Mouse (Mus musculus): Measurements from ENCODE around the gene Arhgef3. TPM values are rescaled to one million over a fixed set of nuclear protein-coding genes. Genes with fewer than 3 reads are reported as not detected.
A peak's percentile ranks its signal among the peaks of the same experiment; 100 is the strongest.

Arhgef3 gene
- total and polyA plus RNA-seq, 2 experiments from 2014 or later, result 17.9 to 21.4 TPM

DNA sequence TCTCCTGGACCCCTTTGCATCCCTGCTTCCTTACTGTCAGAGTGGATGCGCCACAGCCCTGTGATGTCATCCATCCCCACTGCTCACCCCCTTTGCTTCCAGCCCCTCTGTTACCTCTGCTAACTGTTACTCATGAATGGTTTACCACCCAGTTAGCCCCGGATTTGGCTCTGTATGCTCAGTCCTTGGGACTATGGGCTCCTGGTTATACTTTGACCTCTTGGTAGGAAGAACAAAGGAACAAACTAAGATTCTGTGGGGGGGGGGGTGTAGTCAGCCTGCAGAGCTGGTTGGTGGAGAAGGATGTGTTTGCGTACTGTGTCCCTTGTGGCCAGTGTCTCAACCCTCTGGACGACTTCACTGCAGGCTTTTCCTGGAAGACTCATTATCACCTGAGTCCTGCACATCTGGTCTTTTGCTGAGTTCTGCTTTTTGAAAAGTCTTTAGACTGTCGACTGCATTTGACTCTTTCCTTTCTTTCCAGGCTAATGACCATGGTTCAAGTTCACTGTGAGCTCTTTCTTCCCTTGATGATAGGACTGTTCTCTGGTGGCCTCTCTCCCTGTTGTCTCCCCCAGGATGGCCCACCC, 250.1 kb downstream of the Arhgef3 start:
- ATAC-seq (ENCODE audit: insufficient read depth, low read depth) (no peak), DNase-seq (ENCODE audit: low spot score) (no peak)
- Histone ChIP-seq H3K9me3 (replicated peaks; ENCODE audit: control insufficient read depth, low read length) (no peaks in the 10 kb centered on the region), H3K4me3 (ENCODE audit: low read depth, low read length) (no peak overlapping the region), H3K9ac (replicated peaks; ENCODE audit: low read depth, low read length) (no peak overlapping the region), H3K4me1 (ENCODE audit: control insufficient read depth, insufficient read depth) (peaks cover 40% of the 10 kb centered on the region), H3K27ac (ENCODE audit: low read depth) (no peak overlapping the region), H3K36me3 (replicated peaks; ENCODE audit: control insufficient read depth, insufficient read depth, low read length) (no peaks in the 10 kb centered on the region), H3K4me2 (ENCODE audit: low read depth, low read length) (no peak overlapping the region), H3K27me3 (ENCODE audit: control insufficient read depth, insufficient read depth, low read length) (no peaks in the 10 kb centered on the region)
- 70% methylated on average over 5 of the region's 5 CpGs for WGBS
- no peak for TF ChIP-seq CTCF (IDR thresholded peaks at IDR 0.05; ENCODE audit: low read depth)
- no peak for TF ChIP-seq EP300 (IDR thresholded peaks at IDR 0.05; ENCODE audit: low read depth)

DNA sequence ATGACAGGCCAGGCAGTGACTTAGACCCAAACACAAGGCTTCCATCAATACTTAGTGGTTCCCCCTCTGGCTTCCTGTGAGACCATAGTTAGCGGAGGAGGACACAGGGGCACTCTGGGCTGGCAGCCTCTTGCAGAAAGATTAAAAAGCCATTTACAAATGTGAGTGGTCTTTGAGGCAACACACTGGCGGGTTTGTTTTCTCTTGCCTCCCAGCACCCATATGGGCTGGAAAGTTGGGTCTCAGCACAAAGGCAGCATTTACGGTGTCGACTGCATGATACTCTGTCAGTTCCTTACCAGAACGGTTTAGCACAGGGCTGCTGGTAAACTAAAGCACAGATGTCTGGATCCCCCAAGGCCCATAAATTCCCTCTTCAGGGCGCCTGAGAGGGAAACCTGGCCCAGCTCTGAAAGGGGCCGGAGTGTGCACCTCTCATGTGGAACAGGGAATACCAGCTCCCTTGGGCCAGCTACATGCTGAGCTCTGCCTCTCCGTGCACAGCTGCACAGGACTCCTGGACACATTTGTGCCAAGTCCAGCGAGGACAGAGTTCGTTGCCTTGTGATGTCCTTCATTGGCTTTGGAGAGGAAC, 252.5 kb downstream of the Arhgef3 start:
- Histone ChIP-seq H3K4me1 (ENCODE audit: control insufficient read depth, insufficient read depth) (peaks cover 33% of the 10 kb centered on the region), H3K27me3 (ENCODE audit: control insufficient read depth, insufficient read depth, low read length) (no peaks in the 10 kb centered on the region), H3K9me3 (replicated peaks; ENCODE audit: control insufficient read depth, low read length) (no peaks in the 10 kb centered on the region), H3K9ac (replicated peaks; ENCODE audit: low read depth, low read length) (no peak overlapping the region), H3K4me2 (ENCODE audit: low read depth, low read length) (no peak overlapping the region), H3K27ac (ENCODE audit: low read depth) (peak overlapping the region; percentile 26), H3K36me3 (replicated peaks; ENCODE audit: control insufficient read depth, insufficient read depth, low read length) (no peaks in the 10 kb centered on the region), H3K4me3 (ENCODE audit: low read depth, low read length) (no peak overlapping the region)
- 72% methylated on average over 10 of the region's 10 CpGs for WGBS
- TF ChIP-seq CTCF (IDR thresholded peaks at IDR 0.05; ENCODE audit: low read depth) (no peak), EP300 (IDR thresholded peaks at IDR 0.05; ENCODE audit: low read depth) (no peak)
- no peak for DNase-seq (ENCODE audit: low spot score)
- no peak for ATAC-seq (ENCODE audit: insufficient read depth, low read depth)

DNA sequence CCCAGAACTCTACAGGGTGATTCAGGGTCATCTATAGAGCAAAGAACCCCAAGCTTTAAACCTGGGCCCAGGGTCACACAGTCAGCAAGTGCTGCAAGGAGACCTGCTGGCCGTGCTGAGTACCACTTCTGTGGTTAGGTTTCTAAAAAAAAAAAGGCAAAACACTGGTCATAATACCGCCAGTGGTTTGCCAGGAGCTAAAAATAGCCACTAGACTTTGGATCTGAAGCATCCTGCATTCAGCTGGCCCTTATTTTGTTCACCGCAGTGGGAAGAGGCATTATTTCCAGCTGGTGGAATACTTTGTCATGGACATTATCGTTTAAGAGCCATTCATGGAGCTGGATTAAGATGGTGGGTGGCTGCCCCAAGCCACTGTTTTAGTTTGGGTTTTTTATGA, 253.9 kb downstream of the Arhgef3 start:
- DNase-seq (ENCODE audit: low spot score) (peak; percentile 74), ATAC-seq (ENCODE audit: insufficient read depth, low read depth) (peak; percentile 66; the same call in 1 of the 2 replicates)
- 16% methylated on average over 4 of the region's 4 CpGs for WGBS
- H3K27ac ChIP-seq (ENCODE audit: low read depth), result peak overlapping the region; percentile 69
- H3K4me3 ChIP-seq (ENCODE audit: low read depth, low read length), result no peak overlapping the region
- peaks cover 27% of the 10 kb centered on the region for H3K4me1 ChIP-seq (ENCODE audit: control insufficient read depth, insufficient read depth)
- TF ChIP-seq CTCF (IDR thresholded peaks at IDR 0.05; ENCODE audit: low read depth) (no peak), EP300 (IDR thresholded peaks at IDR 0.05; ENCODE audit: low read depth) (no peak)
- H3K9ac ChIP-seq (replicated peaks; ENCODE audit: low read depth, low read length), result no peak overlapping the region
- no peaks in the 10 kb centered on the region for H3K27me3 ChIP-seq (ENCODE audit: control insufficient read depth, insufficient read depth, low read length)
- no peaks in the 10 kb centered on the region for H3K36me3 ChIP-seq (replicated peaks; ENCODE audit: control insufficient read depth, insufficient read depth, low read length)
- no peaks in the 10 kb centered on the region for H3K9me3 ChIP-seq (replicated peaks; ENCODE audit: control insufficient read depth, low read length)
- no peak overlapping the region for H3K4me2 ChIP-seq (ENCODE audit: low read depth, low read length)

DNA sequence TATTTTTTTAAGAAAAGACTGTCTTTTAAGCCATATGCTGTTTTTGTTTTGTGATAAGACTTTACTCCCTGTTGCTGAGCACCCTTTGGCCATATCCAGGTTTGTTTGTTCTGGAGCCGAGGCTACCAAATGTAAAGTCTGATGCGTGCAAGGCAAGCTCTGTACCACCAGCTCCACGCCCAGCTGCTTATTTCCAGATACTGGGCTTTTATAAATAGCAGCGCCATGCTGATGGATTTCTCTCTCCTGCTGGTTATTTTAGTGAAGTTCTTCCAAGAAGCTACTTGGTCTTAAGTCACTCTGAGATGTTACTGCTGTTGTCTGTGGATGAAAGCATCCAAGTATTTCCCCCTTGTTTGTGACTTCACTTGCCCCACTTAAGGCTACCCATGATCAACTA, 254.8 kb downstream of the Arhgef3 start:
- Histone ChIP-seq H3K4me3 (ENCODE audit: low read depth, low read length) (no peak overlapping the region), H3K4me2 (ENCODE audit: low read depth, low read length) (no peak overlapping the region), H3K9ac (replicated peaks; ENCODE audit: low read depth, low read length) (no peak overlapping the region), H3K9me3 (replicated peaks; ENCODE audit: control insufficient read depth, low read length) (no peaks in the 10 kb centered on the region), H3K27ac (ENCODE audit: low read depth) (no peak overlapping the region), H3K36me3 (replicated peaks; ENCODE audit: control insufficient read depth, insufficient read depth, low read length) (no peaks in the 10 kb centered on the region), H3K4me1 (ENCODE audit: control insufficient read depth, insufficient read depth) (peaks cover 27% of the 10 kb centered on the region), H3K27me3 (ENCODE audit: control insufficient read depth, insufficient read depth, low read length) (no peaks in the 10 kb centered on the region)
- 41% methylated on average over 4 of the region's 4 CpGs for WGBS
- TF ChIP-seq EP300 (IDR thresholded peaks at IDR 0.05; ENCODE audit: low read depth) (no peak), CTCF (IDR thresholded peaks at IDR 0.05; ENCODE audit: low read depth) (no peak)
- DNase-seq (ENCODE audit: low spot score) (no peak), ATAC-seq (ENCODE audit: insufficient read depth, low read depth) (no peak)

DNA sequence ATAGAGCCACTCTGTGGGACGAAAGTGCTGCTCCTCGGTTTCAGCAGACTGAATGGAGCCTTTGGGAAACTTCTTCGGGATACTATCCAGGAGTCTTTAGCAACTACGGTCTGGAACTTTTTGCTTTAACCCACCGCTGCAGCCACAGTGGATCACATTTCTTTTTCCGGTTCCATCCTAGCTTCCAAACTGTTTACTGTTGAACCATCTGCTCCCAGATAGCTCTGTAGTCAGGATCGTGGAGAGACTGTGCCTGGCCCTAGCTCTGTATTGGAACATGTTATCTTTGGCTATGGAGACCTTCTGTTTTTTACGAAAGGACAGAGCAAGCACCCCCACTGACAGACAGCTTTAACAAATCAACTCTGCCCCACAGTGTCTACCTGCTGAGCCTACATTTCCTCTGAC, 257.0 kb downstream of the Arhgef3 start:
- peak; percentile 29 for DNase-seq (ENCODE audit: low spot score)
- 54% methylated on average over 8 of the region's 8 CpGs for WGBS
- Histone ChIP-seq H3K27me3 (ENCODE audit: control insufficient read depth, insufficient read depth, low read length) (no peaks in the 10 kb centered on the region), H3K9ac (replicated peaks; ENCODE audit: low read depth, low read length) (no peak overlapping the region), H3K9me3 (replicated peaks; ENCODE audit: control insufficient read depth, low read length) (no peaks in the 10 kb centered on the region), H3K4me2 (ENCODE audit: low read depth, low read length) (no peak overlapping the region), H3K4me1 (ENCODE audit: control insufficient read depth, insufficient read depth) (peaks cover 25% of the 10 kb centered on the region; the same call in 1 of the 2 replicates), H3K36me3 (replicated peaks; ENCODE audit: control insufficient read depth, insufficient read depth, low read length) (no peaks in the 10 kb centered on the region), H3K4me3 (ENCODE audit: low read depth, low read length) (no peak overlapping the region), H3K27ac (ENCODE audit: low read depth) (peak overlapping the region; percentile 28)
- no peak for TF ChIP-seq EP300 (IDR thresholded peaks at IDR 0.05; ENCODE audit: low read depth)
- TF ChIP-seq CTCF (IDR thresholded peaks at IDR 0.05; ENCODE audit: low read depth), result no peak
- ATAC-seq (ENCODE audit: insufficient read depth, low read depth), result peak; percentile 28; the same call in 1 of the 2 replicates
